Mouse (Mus musculus) lung, postnatal 0 days (tissue): ENCODE results near the gene Itga3.

ENCODE experiments used
- CTCF ChIP-seq: IDR thresholded peaks from 2 replicates; pipeline ENCODE4 v1.5.1; 2016; ENCODE audit warnings: antibody characterized with exemption, mild to moderate bottlenecking
- EP300 ChIP-seq: IDR thresholded peaks from 2 replicates; pipeline ENCODE4 v1.6.1; 2016; ENCODE audit warnings: antibody characterized with exemption, mild to moderate bottlenecking, control low read depth

DNA sequence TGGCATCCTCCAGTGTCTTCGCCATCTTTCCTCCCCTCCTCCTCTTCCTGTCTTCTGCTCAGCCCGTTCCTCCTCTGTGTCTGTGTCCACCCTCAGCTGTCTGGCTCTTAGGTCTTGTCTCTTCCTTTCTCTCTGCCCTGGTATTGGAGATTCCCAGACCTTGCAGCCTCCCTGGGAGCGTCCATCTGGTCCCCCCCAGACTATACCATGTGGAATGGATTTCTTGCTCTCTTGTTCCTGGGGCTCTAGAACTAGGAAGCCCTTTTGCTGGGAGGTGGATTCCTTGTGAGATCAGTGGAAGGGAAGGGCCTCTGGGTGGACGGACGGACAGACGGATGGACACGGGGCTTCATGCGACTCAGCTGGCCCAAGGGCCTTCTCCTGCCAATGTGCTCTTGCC, 80.5 kb downstream of the Itga3 start:
- TF ChIP-seq CTCF: no peak
- no peak for TF ChIP-seq EP300
